Mouse (Mus musculus) adrenal gland, adult 8-10 months (tissue): ENCODE data around the gene Pkd1l1. TPM values are rescaled to one million over a fixed set of nuclear protein-coding genes. Genes with fewer than 3 reads are reported as not detected.

Experiments used
- DNase-seq: peaks from one replicate; pipeline ENCODE4 v3.0.0; 2022
- total RNA-seq, 4 experiments: library from RNA; stranded (reverse); gene quantifications; 2 replicates each; pipeline ENCODE4 v1.2.4; 2022

Pkd1l1 gene
- total RNA-seq, 4 experiments from 2014 or later: 0.05 to 0.15 (median 0.11) TPM

- DNase-seq: no peak
Measured at GRCm38 (mm10) chr11:8821403-8821802, 151.7 kb downstream of the Pkd1l1 start.

GRCm38 (mm10) chr11:8817376-8817775 is 155.7 kb downstream of the Pkd1l1 start:
- no peak for DNase-seq

GRCm38 (mm10) chr11:8814097-8814790 is 158.8 kb downstream of the Pkd1l1 start:
- no peak for DNase-seq

GRCm38 (mm10) chr11:8811506-8812100 is 161.5 kb downstream of the Pkd1l1 start:
- DNase-seq: no peak

GRCm38 (mm10) chr11:8809644-8810043 is 163.4 kb downstream of the Pkd1l1 start:
- DNase-seq: no peak

- no peak for DNase-seq
Measured at GRCm38 (mm10) chr11:8807009-8807408, 166.1 kb downstream of the Pkd1l1 start.

- no peak for DNase-seq
Measured at GRCm38 (mm10) chr11:8804178-8804577, 168.9 kb downstream of the Pkd1l1 start.

- DNase-seq: no peak
Measured at GRCm38 (mm10) chr11:8797486-8797885, 175.6 kb downstream of the Pkd1l1 start.

- peak; percentile 29 for DNase-seq
Measured at GRCm38 (mm10) chr11:8795031-8795430, 178.0 kb downstream of the Pkd1l1 start.

GRCm38 (mm10) chr11:8792146-8792545 is 180.9 kb downstream of the Pkd1l1 start:
- peak; percentile 23 for DNase-seq

- DNase-seq: no peak
Measured at GRCm38 (mm10) chr11:8789186-8789585, 183.9 kb downstream of the Pkd1l1 start.

- no peak for DNase-seq
Measured at GRCm38 (mm10) chr11:8787604-8788003, 185.5 kb downstream of the Pkd1l1 start.

GRCm38 (mm10) chr11:8784413-8784812 is 188.7 kb downstream of the Pkd1l1 start:
- no peak for DNase-seq

GRCm38 (mm10) chr11:8782141-8782465 is 191.0 kb downstream of the Pkd1l1 start:
- no peak for DNase-seq

GRCm38 (mm10) chr11:8781308-8782140 is 191.5 kb downstream of the Pkd1l1 start:
- peak; percentile 77 for DNase-seq

- no peak for DNase-seq
Measured at GRCm38 (mm10) chr11:8779427-8779826, 193.6 kb downstream of the Pkd1l1 start.

Other genes with a start within 250 kb of the Pkd1l1 start
- gene Hus1, start 37.9 kb upstream of the Pkd1l1 start, total RNA-seq: 10 to 100 TPM in 2 of 4 experiments, 1 to 10 TPM in 2; 8.7 to 13.8 (median 10.2) TPM
- under 1 TPM; 0.11 to 0.52 (median 0.16) TPM for gene Gm11992, start 75.3 kb upstream of the Pkd1l1 start, total RNA-seq
- not detected for gene Sun3, start 75.7 kb upstream of the Pkd1l1 start, total RNA-seq
- gene Upp1, start 144.8 kb upstream of the Pkd1l1 start, total RNA-seq: 10 to 100 TPM in 1 of 4 experiments, 1 to 10 TPM in 3; 8.0 to 10.3 (median 9.1) TPM
- gene Abca13, start 218.7 kb upstream of the Pkd1l1 start, total RNA-seq: under 1 TPM in 3 of 4 experiments, not detected in 1; 0.03 to 0.06 (median 0.03) TPM